Mouse (Mus musculus) stomach, embryonic 16.5 days (tissue): ENCODE results near the gene Npc1l1. TPM values are rescaled to one million over a fixed set of nuclear protein-coding genes. Genes with fewer than 3 reads are reported as not detected.
"Not testable (repeated sequence)": the region's sequence is repeated elsewhere in the genome, so short reads cannot be mapped to it uniquely, and the experiment has no call there.

Experiments
- ATAC-seq: fragments of 200-750 bp; cut with Nextera tagmentation; 2 replicates; pipeline ENCODE4 v1.8.0; 2017; ENCODE audit warnings: moderate number of reproducible peaks, moderate TSS enrichment; ENCODE audit not compliant: insufficient read depth, low FRiP score
- H3K27ac ChIP-seq: fragments of 300-500 bp; sonication (generic); 2 replicates; pipeline ENCODE4 v1.5.1; 2014; ENCODE audit warnings: low read length
- H3K27me3 ChIP-seq: fragments of 300-500 bp; sonication (generic); 2 replicates; pipeline ENCODE4 v1.6.1; 2014; ENCODE audit warnings: low read length, control low read depth, mixed read lengths; ENCODE audit not compliant: control insufficient read depth, insufficient read depth
- H3K36me3 ChIP-seq: fragments of 300-500 bp; sonication (generic); 2 replicates; pipeline ENCODE4 v1.6.1; 2014; ENCODE audit warnings: low read length; ENCODE audit not compliant: control insufficient read depth, insufficient read depth
- H3K4me1 ChIP-seq: fragments of 300-500 bp; sonication (generic); 2 replicates; pipeline ENCODE4 v1.6.1; 2014; ENCODE audit warnings: low read length, control low read depth, mixed read lengths; ENCODE audit not compliant: control insufficient read depth, insufficient read depth
- H3K4me2 ChIP-seq: fragments of 300-500 bp; sonication (generic); 2 replicates; pipeline ENCODE4 v1.6.1; 2014; ENCODE audit warnings: low read depth, low read length, mixed read lengths
- H3K4me3 ChIP-seq: fragments of 300-500 bp; sonication (generic); replicated peaks from 2 replicates; pipeline ENCODE4 v1.5.1; 2014; ENCODE audit warnings: mild to moderate bottlenecking, low read length
- H3K9ac ChIP-seq: fragments of 300-500 bp; sonication (generic); 2 replicates; pipeline ENCODE4 v1.6.1; 2014; ENCODE audit warnings: low read length
- H3K9me3 ChIP-seq: fragments of 300-500 bp; sonication (generic); replicated peaks from 2 replicates; pipeline ENCODE4 v1.6.1; 2016; ENCODE audit warnings: low read length, control low read depth; ENCODE audit not compliant: control insufficient read depth
- WGBS: fragments of 180-500 bp; shearing (Covaris S2); extraction: QIAGEN DNeasy Blood & Tissue Kit; methylation state at CpG from one replicate; pipeline ENCODE4 v1.1.7; 2014; 5-methylcytosine and 5-hydroxymethylcytosine counted together
- polyA plus RNA-seq: library from polyadenylated mRNA; unstranded; fragments of >200 nt; fragmentation: Nextera tagmentation; extraction: Ambion mirVana; gene quantifications from 2 replicates; pipeline ENCODE4 v1.2.1, GENCODE M21; 2015

Npc1l1 gene
- polyA plus RNA-seq, 1 experiment from 2014 or later: 3.5 TPM

- no peaks in the 10 kb centered on the region for H3K9me3 ChIP-seq
- H3K4me1 ChIP-seq: no peaks in the 10 kb centered on the region
- H3K4me3 ChIP-seq: no peak overlapping the region
- no peak overlapping the region for H3K27ac ChIP-seq
- no peak overlapping the region for H3K4me2 ChIP-seq
- ATAC-seq: no peak
- WGBS: 92% methylated on average over 7 of the region's 7 CpGs
- no peaks in the 10 kb centered on the region for H3K27me3 ChIP-seq
- H3K36me3 ChIP-seq: peaks cover 25% of the 10 kb centered on the region
- no peak overlapping the region for H3K9ac ChIP-seq
These were observed 29.5 kb upstream of the Npc1l1 start for GRCm38 (mm10) chr11:6259413-6259812.

GRCm38 (mm10) chr11:6256490-6257072, 26.6 kb upstream of the Npc1l1 start:
- no peak overlapping the region for H3K4me3 ChIP-seq
- H3K36me3 ChIP-seq: peaks cover 14% of the 10 kb centered on the region
- 78% methylated on average over 6 of the region's 6 CpGs for WGBS
- peak; percentile 39 for ATAC-seq
- H3K9me3 ChIP-seq: no peaks in the 10 kb centered on the region
- H3K27ac ChIP-seq: no peak overlapping the region
- H3K4me1 ChIP-seq: no peaks in the 10 kb centered on the region
- no peaks in the 10 kb centered on the region for H3K27me3 ChIP-seq
- no peak overlapping the region for H3K4me2 ChIP-seq
- no peak overlapping the region for H3K9ac ChIP-seq

GRCm38 (mm10) chr11:6254602-6255001, 24.7 kb upstream of the Npc1l1 start:
- WGBS: 66% methylated on average over 2 of the region's 2 CpGs
- H3K9me3 ChIP-seq, H3K27ac ChIP-seq, ATAC-seq, H3K4me1 ChIP-seq, H3K4me3 ChIP-seq, H3K9ac ChIP-seq, H3K27me3 ChIP-seq, H3K4me2 ChIP-seq: not testable (repeated sequence)
- H3K36me3 ChIP-seq: peaks cover 14% of the 10 kb centered on the region

GRCm38 (mm10) chr11:6252824-6253223, 22.9 kb upstream of the Npc1l1 start:
- 83% methylated on average over 4 of the region's 4 CpGs for WGBS
- H3K27me3 ChIP-seq: no peaks in the 10 kb centered on the region
- H3K27ac ChIP-seq: no peak overlapping the region

GRCm38 (mm10) chr11:6252248-6252647, 22.3 kb upstream of the Npc1l1 start:
- ATAC-seq: no peak
- Histone ChIP-seq H3K27me3 (no peaks in the 10 kb centered on the region), H3K9ac (no peak overlapping the region), H3K36me3 (no peaks in the 10 kb centered on the region), H3K27ac (no peak overlapping the region), H3K9me3 (no peaks in the 10 kb centered on the region), H3K4me3 (no peak overlapping the region), H3K4me1 (no peaks in the 10 kb centered on the region), H3K4me2 (no peak overlapping the region)
- WGBS: 83% methylated on average over 5 of the region's 5 CpGs

More at GRCm38 (mm10) chr11:6252824-6253223, 22.9 kb upstream of the Npc1l1 start:
- no peak overlapping the region for H3K4me2 ChIP-seq
- no peaks in the 10 kb centered on the region for H3K4me1 ChIP-seq
- no peak for ATAC-seq
- no peak overlapping the region for H3K9ac ChIP-seq
- no peaks in the 10 kb centered on the region for H3K9me3 ChIP-seq
- peaks cover 3% of the 10 kb centered on the region for H3K36me3 ChIP-seq
- no peak overlapping the region for H3K4me3 ChIP-seq

- no peaks in the 10 kb centered on the region for H3K36me3 ChIP-seq
- no peak for ATAC-seq
- H3K4me3 ChIP-seq: no peak overlapping the region
- no peaks in the 10 kb centered on the region for H3K4me1 ChIP-seq
- no peak overlapping the region for H3K9ac ChIP-seq
- H3K27ac ChIP-seq: no peak overlapping the region
- H3K9me3 ChIP-seq: no peaks in the 10 kb centered on the region
- WGBS: 54% methylated on average over 19 of the region's 19 CpGs
- no peak overlapping the region for H3K4me2 ChIP-seq
- no peaks in the 10 kb centered on the region for H3K27me3 ChIP-seq
These were observed 14.8 kb upstream of the Npc1l1 start for GRCm38 (mm10) chr11:6244707-6245106.

- Histone ChIP-seq H3K4me2 (no peak overlapping the region), H3K4me3 (no peak overlapping the region), H3K27ac (no peak overlapping the region), H3K36me3 (no peaks in the 10 kb centered on the region), H3K4me1 (no peaks in the 10 kb centered on the region), H3K9me3 (0 out of 2 replicates have a peak, but pooled peaks cover 8% of the 10 kb centered on the region), H3K27me3 (no peaks in the 10 kb centered on the region), H3K9ac (no peak overlapping the region)
- 81% methylated on average over 4 of the region's 4 CpGs for WGBS
- no peak for ATAC-seq
These were observed 3.1 kb upstream of the Npc1l1 start for GRCm38 (mm10) chr11:6233025-6233424.

GRCm38 (mm10) chr11:6224541-6225229, 5.3 kb downstream of the Npc1l1 start:
- H3K4me1 ChIP-seq: no peaks in the 10 kb centered on the region
- H3K4me2 ChIP-seq: no peak overlapping the region
- H3K9ac ChIP-seq: no peak overlapping the region
- no peak overlapping the region for H3K4me3 ChIP-seq
- no peak overlapping the region for H3K27ac ChIP-seq
- no peak for ATAC-seq
- H3K9me3 ChIP-seq: no peaks in the 10 kb centered on the region
- no peaks in the 10 kb centered on the region for H3K36me3 ChIP-seq
- WGBS: 72% methylated on average over 14 of the region's 14 CpGs
- H3K27me3 ChIP-seq: no peaks in the 10 kb centered on the region

GRCm38 (mm10) chr11:6222187-6222586, 7.8 kb downstream of the Npc1l1 start:
- Histone ChIP-seq H3K27me3 (no peaks in the 10 kb centered on the region), H3K36me3 (no peaks in the 10 kb centered on the region), H3K4me2 (no peak overlapping the region), H3K9me3 (no peaks in the 10 kb centered on the region), H3K4me1 (no peaks in the 10 kb centered on the region), H3K27ac (no peak overlapping the region), H3K4me3 (no peak overlapping the region), H3K9ac (no peak overlapping the region)
- WGBS: 94% methylated on average over 10 of the region's 10 CpGs
- ATAC-seq: no peak
